Mouse (Mus musculus): Measurements from ENCODE around the gene Taf13. TPM values are rescaled to one million over a fixed set of nuclear protein-coding genes. Genes with fewer than 3 reads are reported as not detected.
"Not testable (repeated sequence)": the region's sequence is repeated elsewhere in the genome, so short reads cannot be mapped to it uniquely, and the experiment has no call there.

The Taf13 gene
- polyA plus RNA-seq, 1 experiment, result 12.3 TPM

DNA sequence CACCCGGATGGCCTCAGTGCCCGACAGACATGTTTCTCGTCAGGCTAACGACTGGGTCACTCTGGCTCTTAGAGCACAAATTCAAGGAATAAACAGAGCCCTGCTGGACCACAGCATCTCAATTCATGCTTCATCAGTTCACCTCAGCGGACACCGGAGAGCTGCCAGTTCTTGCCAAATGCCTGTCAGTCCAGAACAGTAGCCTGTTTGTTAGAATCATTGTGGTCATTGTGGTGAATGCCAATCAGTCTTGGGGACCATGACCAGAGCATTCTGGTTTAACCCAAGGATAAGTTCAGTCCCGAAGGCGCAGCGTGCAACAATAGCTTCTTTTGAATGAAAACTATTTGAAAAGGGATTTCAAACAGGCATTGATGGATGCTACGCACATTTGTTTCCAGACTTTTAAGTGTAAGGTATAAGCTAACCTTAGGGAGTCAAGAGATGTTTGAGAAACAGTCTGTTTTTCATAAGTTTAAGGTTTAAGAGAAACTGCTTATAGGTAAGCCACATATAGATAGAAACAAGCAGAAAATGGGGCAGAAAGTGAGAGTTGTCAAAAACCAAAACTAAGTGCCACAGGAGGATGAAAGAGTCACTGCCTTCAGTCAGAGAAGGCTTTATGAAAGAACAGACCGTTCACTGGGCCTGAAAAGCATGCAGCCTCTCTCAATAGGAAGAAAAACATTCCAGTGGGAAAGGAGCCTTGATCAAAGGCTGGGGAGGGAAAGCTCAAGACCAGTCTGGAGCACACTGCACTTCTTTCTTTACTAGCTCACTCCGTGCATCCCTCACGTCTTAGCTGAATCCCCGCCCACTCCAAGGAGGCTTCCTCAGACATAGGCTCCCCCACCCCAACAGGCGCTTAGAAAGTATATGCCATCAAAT lies 3.3 kb upstream of the Taf13 start:
- Histone ChIP-seq H3ac (ENCODE audit: control insufficient read depth, insufficient read length, low read depth) (no peak overlapping the region), H3K79me3 (ENCODE audit: low read depth) (peaks cover 1% of the 10 kb centered on the region), H3K79me2 (ENCODE audit: control insufficient read depth, insufficient read depth) (peaks cover 15% of the 10 kb centered on the region), H3K36me3 (ENCODE audit: control insufficient read depth, insufficient read depth) (no peaks in the 10 kb centered on the region), H3K4me3 (ENCODE audit: insufficient read depth, poor library complexity, severe bottlenecking) (no peak overlapping the region), H3K27me3 (ENCODE audit: control insufficient read depth, insufficient read depth, insufficient read length) (peaks cover 4% of the 10 kb centered on the region)
- no peak for TF ChIP-seq MYOD1 (IDR thresholded peaks at IDR 0.05; ENCODE audit: control insufficient read depth, insufficient read length, low read depth)
- TF ChIP-seq USF1 (IDR thresholded peaks at IDR 0.05; ENCODE audit: low read depth), result no peak

DNA sequence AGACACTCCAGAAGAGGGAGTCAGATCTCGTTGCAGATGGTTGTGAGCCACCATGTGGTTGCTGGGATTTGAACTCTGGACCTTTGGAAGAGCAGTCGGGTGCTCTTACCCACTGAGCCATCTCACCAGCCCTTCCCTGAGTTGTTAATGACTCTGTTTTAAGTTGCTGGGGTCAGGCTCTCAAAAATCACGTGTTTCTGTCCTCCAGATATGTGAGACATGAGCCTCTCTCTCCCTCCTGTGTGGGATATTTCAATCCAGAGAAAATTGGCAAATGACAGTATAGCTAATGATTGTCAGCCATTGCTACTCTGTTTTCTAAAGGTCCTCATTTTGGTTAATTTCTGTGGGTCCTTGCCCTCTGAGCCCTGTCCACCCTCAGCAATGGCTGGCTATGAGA lies 1.9 kb upstream of the Taf13 start:
- not testable (repeated sequence) for H3K36me3 ChIP-seq (ENCODE audit: control insufficient read depth, insufficient read depth); H3K4me3 ChIP-seq (ENCODE audit: insufficient read depth, poor library complexity, severe bottlenecking); H3K27me3 ChIP-seq (ENCODE audit: control insufficient read depth, insufficient read depth, insufficient read length); H3ac ChIP-seq (ENCODE audit: control insufficient read depth, insufficient read length, low read depth); H3K79me3 ChIP-seq (ENCODE audit: low read depth)
- peaks cover 25% of the 10 kb centered on the region for H3K79me2 ChIP-seq (ENCODE audit: control insufficient read depth, insufficient read depth)

DNA sequence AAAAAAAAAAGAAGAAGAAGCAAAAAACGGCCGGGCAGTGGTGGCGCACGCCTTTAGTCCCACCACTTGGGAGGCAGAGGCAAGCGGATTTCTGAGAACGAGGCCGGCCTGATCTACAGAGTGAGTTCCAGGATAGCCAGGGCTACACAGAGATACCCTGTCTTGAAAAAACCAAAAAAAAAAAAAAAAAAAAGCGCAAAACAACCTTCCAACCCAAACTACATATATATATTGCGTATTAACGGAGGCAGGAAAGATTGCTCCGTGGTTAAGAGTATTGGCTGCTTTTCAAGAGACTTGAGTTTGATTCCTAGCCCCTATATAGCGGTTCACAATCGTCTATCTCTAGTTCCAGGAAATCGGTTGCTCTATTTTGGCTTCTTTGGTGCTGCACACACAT lies 685 bp upstream of the Taf13 start:
- H3K79me2 ChIP-seq (ENCODE audit: control insufficient read depth, insufficient read depth), result peaks cover 25% of the 10 kb centered on the region
- H3K79me3 ChIP-seq (ENCODE audit: low read depth), result peaks cover 3% of the 10 kb centered on the region
- no peaks in the 10 kb centered on the region for H3K36me3 ChIP-seq (ENCODE audit: control insufficient read depth, insufficient read depth)
- no peak overlapping the region for H3K4me3 ChIP-seq (ENCODE audit: insufficient read depth, poor library complexity, severe bottlenecking)
- TF ChIP-seq MAX (IDR thresholded peaks at IDR 0.05) (no peak), CEBPB (IDR thresholded peaks at IDR 0.05; ENCODE audit: low read depth) (no peak), USF1 (IDR thresholded peaks at IDR 0.05; ENCODE audit: low read depth) (no peak), FOSL1 (IDR thresholded peaks at IDR 0.05; ENCODE audit: insufficient read depth, low read length, poor library complexity, severe bottlenecking) (no peak), MYOG (IDR thresholded peaks at IDR 0.05; ENCODE audit: control insufficient read depth, extremely low read depth, insufficient read length) (no peak), CTCF (IDR thresholded peaks at IDR 0.05; ENCODE audit: control insufficient read depth, insufficient read depth, insufficient read length) (no peak), MYOD1 (IDR thresholded peaks at IDR 0.05; ENCODE audit: control insufficient read depth, insufficient read length, low read depth) (no peak)
- H3K27me3 ChIP-seq (ENCODE audit: control insufficient read depth, insufficient read depth, insufficient read length), result peaks cover 4% of the 10 kb centered on the region
- H3ac ChIP-seq (ENCODE audit: control insufficient read depth, insufficient read length, low read depth), result no peak overlapping the region

DNA sequence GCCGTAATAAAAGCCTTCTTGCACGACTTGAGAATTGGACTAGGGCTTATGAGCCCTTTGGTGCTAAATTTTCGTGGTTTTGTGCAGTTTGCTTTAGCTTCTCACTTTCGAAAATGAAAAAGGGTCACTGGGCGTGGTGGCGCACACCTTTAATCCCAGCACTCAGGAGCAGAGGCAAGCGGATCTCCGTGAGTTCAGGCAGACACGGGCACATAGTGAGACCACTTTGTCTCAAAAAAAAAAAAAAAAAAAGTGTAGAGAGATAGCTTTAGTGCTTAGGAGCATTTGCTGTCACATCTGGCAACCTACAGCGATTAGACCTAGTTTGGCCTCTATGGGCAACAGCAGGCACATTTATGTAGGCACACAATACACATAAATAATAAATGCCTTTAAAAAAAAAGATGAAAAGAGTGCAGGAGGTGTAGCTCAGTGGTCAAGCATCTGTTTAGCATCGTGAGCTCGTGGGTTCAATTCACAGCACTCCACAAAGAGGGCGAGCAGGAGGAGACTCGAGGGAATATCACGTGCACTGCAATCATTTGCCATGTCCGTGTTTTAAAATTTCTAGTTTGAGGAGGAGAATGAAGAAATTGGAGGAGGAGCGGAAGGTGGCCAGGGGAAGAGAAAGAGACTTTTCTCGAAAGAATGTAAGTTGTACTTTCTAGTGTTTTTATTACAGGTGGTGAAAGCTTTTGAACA lies 962 bp downstream of the Taf13 start:
- Histone ChIP-seq H3ac (ENCODE audit: control insufficient read depth, insufficient read length, low read depth) (peak overlapping the region; percentile 95), H3K27me3 (ENCODE audit: control insufficient read depth, insufficient read depth, insufficient read length) (peaks cover 4% of the 10 kb centered on the region), H3K4me3 (ENCODE audit: insufficient read depth, poor library complexity, severe bottlenecking) (peak overlapping the region; percentile 75), H3K36me3 (ENCODE audit: control insufficient read depth, insufficient read depth) (no peaks in the 10 kb centered on the region), H3K79me3 (ENCODE audit: low read depth) (peaks cover 3% of the 10 kb centered on the region), H3K79me2 (ENCODE audit: control insufficient read depth, insufficient read depth) (peaks cover 25% of the 10 kb centered on the region)
- TF ChIP-seq CEBPB (IDR thresholded peaks at IDR 0.05; ENCODE audit: low read depth) (no peak), MAX (IDR thresholded peaks at IDR 0.05) (no peak)

DNA sequence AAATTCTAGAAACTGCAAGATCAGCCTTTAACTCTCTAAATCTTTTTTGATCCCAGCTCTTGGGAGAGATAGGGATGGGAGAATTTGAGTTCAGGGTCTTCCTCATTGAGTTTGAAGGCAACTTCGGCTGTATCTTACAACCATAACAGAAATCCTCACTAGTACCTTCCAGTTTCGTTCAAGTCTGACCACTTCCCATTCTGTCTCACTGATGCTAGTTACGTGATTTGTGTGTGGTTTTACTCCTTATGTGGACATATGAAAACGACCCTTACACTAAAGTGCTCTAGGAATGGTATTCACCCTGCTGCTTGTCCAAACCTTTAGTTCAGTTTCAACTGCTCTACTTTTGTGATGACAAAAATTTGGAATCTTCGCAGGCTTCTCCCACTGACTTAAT lies 2.5 kb downstream of the Taf13 start:
- H3K79me2 ChIP-seq (ENCODE audit: control insufficient read depth, insufficient read depth), result peaks cover 25% of the 10 kb centered on the region

DNA sequence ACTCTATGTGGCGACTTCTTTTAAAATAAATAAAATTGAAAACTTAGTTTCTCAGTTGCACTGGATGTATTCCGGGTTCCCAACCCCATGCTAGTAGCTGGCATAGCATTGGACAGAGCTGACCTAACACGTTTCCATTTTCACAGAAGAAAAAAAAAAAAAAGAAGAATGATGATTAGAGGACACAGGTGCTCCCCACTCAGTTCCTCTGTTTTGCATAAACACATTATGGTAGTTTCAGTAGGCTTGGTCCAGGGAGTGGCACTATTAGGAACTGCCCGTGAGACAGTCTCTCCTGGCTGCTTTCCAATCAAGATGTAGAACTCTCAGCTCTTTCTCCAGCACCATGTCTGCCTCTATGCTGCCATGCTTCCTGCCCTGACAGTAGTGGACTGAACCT lies 13.1 kb downstream of the Taf13 start:
- Histone ChIP-seq H3K36me3 (ENCODE audit: control insufficient read depth, insufficient read depth) (no peaks in the 10 kb centered on the region), H3ac (ENCODE audit: control insufficient read depth, insufficient read length, low read depth) (no peak overlapping the region), H3K79me2 (ENCODE audit: control insufficient read depth, insufficient read depth) (no peaks in the 10 kb centered on the region)

More for the DNA sequence above, 2.5 kb downstream of the Taf13 start:
- Histone ChIP-seq H3ac (ENCODE audit: control insufficient read depth, insufficient read length, low read depth) (no peak overlapping the region), H3K36me3 (ENCODE audit: control insufficient read depth, insufficient read depth) (no peaks in the 10 kb centered on the region), H3K4me3 (ENCODE audit: insufficient read depth, poor library complexity, severe bottlenecking) (no peak overlapping the region), H3K27me3 (ENCODE audit: control insufficient read depth, insufficient read depth, insufficient read length) (no peaks in the 10 kb centered on the region), H3K79me3 (ENCODE audit: low read depth) (peaks cover 3% of the 10 kb centered on the region)
- TF ChIP-seq CEBPB (IDR thresholded peaks at IDR 0.05; ENCODE audit: low read depth), result no peak
- no peak for TF ChIP-seq USF1 (IDR thresholded peaks at IDR 0.05; ENCODE audit: low read depth)
- no peak for TF ChIP-seq MYOD1 (IDR thresholded peaks at IDR 0.05; ENCODE audit: control insufficient read depth, insufficient read length, low read depth)
- no peak for TF ChIP-seq FOSL1 (IDR thresholded peaks at IDR 0.05; ENCODE audit: insufficient read depth, low read length, poor library complexity, severe bottlenecking)
- TF ChIP-seq MYOG (IDR thresholded peaks at IDR 0.05; ENCODE audit: control insufficient read depth, extremely low read depth, insufficient read length), result no peak
- TF ChIP-seq MAX (IDR thresholded peaks at IDR 0.05), result no peak
- no peak for TF ChIP-seq CTCF (IDR thresholded peaks at IDR 0.05; ENCODE audit: control insufficient read depth, insufficient read depth, insufficient read length)

More for the DNA sequence above, 13.1 kb downstream of the Taf13 start:
- TF ChIP-seq MYOD1 (IDR thresholded peaks at IDR 0.05; ENCODE audit: control insufficient read depth, insufficient read length, low read depth), result no peak
- no peak for TF ChIP-seq FOSL1 (IDR thresholded peaks at IDR 0.05; ENCODE audit: insufficient read depth, low read length, poor library complexity, severe bottlenecking)
- TF ChIP-seq USF1 (IDR thresholded peaks at IDR 0.05; ENCODE audit: low read depth), result no peak
- no peak for TF ChIP-seq CTCF (IDR thresholded peaks at IDR 0.05; ENCODE audit: control insufficient read depth, insufficient read depth, insufficient read length)
- no peak for TF ChIP-seq MYOG (IDR thresholded peaks at IDR 0.05; ENCODE audit: control insufficient read depth, extremely low read depth, insufficient read length)
- no peak for TF ChIP-seq CEBPB (IDR thresholded peaks at IDR 0.05; ENCODE audit: low read depth)
- TF ChIP-seq MAX (IDR thresholded peaks at IDR 0.05), result no peak
- Histone ChIP-seq H3K4me3 (ENCODE audit: insufficient read depth, poor library complexity, severe bottlenecking) (no peak overlapping the region), H3K79me3 (ENCODE audit: low read depth) (no peaks in the 10 kb centered on the region), H3K27me3 (ENCODE audit: control insufficient read depth, insufficient read depth, insufficient read length) (no peaks in the 10 kb centered on the region)

All from C2C12 (cell line).